Mouse (Mus musculus) urinary bladder, postnatal 25 days (tissue): ENCODE data around the gene Pde11a.

Experiments used
- DNase-seq: peaks from one replicate; pipeline ENCODE4 v3.0.0; 2022; ENCODE audit warnings: low spot score

Pde11a gene

DNA sequence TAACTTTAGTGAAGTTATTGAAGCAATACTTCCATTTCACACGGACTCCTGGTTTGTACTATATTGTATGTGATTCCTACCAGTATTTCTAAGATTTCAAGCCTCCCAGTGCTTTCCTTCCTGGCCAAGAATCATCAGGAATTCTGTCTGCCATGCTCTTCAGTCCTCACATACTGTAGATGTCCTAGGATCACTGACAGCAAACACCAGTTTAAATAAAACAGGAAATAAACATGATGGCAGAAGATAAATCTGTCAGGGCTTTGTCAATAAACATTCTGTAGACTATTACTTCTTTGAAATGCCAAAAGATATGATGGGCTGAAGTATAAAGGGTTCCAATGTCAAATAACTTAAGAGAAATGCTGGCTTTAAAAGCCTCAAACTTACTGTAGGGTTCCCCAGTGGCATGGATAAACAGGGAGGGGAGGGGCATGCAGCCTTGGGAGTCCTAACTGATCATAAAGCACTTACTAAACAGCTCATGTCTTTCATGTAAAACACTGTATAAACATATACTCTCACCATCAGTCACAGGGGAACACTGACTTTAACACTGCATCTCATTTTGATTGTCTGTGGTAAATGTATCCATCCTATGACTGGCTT, 285.6 kb downstream of the Pde11a start:
- DNase-seq: no peak

DNA sequence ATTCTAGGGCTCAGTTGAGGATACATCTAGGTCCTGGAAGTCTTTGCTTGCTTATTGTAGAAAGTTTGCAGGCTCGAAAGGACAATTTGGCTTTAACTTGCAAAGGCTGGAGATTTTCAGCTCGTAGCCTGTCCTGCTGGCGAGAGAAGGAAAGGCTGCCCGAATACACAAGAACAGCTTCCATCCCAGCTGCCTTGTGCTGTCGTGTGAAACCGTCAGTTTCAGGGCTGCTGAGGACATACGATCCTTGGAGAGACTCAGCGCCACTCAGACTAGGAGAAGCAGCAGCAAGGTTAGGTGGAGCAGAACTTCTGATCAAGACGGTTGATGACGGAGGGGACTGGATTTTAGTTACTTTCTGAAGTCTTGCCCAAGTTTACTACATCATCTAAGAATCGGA, 287.2 kb downstream of the Pde11a start:
- no peak for DNase-seq

DNA sequence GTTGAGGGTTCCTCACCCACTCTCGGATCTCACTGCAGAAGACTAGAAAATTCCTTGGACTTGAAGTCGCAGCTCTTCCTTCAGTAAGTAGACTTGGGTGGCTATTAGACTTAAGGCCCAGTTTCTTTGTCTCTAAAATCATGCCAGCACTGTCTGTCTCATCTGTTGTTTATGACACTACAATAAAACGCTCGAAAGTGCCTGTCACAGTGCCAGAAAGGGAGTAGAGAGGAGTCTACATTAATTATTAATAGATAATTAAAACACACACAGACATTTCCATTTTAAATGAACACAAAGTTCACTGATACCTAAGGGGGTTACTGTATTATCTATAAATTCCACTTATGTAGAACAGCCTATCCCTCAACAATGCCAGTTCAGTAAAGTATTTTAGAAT, 287.7 kb downstream of the Pde11a start:
- DNase-seq: no peak

DNA sequence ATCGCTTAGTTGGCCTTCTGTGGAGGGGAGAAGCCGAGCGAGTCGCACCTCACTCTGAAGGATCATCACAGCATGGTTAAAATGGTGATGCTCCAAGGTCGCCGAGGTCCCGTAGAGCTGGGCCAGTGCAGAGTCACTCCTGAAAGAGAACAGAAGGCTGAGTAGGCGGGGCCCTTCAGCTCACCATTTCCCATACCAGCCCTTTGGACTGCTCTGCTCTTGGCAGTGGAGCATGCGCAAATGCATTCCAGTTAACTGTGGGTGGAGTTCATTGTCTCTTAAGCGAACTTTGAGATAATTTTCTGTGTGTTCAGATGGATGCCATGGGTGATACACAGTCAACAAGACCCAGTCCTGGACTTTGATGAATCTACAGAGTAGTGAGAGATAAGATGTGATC, 288.5 kb downstream of the Pde11a start:
- no peak for DNase-seq

DNA sequence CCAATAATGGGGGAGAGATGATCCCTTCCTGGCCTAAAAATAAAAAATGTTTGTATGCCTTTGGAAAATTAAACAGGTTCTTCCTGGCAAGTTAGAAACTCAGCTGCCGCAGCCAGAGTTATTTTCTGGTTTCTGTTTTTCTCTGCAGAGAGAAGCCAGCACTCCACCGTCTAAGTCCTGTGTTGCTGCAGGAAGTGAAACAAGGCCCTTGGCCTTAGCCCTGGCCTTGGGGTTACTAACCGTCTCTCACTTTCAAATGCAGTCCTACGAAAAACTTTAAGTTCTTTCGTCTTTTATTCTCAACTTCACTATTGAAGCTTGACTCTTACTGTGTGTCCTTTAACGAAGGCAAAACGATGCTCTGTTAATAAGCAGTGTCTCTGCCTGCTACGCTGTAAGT, 289.0 kb downstream of the Pde11a start:
- no peak for DNase-seq

DNA sequence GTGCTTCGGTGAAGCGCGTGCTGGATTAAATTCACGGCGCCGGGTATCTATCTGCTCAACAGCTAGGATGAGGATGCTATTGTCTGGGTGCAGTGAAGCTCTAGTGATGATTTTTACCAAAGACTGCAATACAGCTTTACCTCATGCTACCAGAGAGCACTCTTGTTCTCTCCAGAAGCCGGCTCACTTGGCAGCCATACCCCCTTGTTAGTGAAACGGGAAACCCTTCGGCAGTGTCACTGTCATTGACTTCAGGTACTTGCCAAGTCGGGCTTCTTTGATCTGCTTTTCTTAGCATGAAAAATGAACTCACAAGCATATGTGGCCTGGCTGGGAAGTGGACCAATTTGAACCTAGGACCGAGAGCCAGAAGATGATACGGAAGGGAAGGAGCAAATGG, 290.8 kb downstream of the Pde11a start:
- no peak for DNase-seq

DNA sequence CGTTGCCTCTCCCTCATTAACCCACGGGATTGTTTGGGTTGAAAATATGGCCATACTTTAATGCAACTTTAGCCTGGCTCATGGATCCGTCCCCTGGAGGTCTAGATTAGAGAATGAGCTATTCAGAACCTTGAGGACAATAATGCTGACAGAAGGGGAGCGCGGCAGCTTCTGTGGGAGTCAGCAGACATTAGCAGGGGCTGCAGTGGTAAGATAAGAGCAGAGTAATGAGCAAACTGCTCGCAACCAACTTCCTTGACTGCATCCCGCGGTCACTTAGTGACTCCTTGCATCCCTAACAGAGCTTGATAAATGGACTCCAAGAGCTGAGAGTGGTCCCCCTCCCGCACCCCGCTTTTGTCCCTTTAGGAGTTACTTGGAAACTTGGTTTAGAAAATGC, 296.4 kb downstream of the Pde11a start:
- DNase-seq: no peak

DNA sequence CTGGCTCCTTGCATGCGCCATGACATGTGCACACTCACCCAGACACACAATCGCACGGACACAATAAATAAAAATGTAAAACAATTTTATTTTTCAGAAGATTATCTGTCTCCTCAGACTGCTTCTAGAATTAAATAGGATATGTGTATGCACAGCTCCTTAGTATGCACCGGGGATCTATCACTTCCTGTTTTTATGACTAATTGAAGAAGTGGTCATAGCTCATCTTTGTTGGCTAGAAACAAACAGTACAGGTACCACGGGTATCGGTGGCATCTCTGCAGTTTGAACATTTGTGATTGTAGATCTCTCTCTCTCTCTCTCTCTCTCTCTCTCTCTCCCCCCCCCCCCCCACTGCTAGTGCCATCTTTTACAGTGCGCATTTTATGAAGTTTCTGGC, 298.5 kb downstream of the Pde11a start:
- no peak for DNase-seq

DNA sequence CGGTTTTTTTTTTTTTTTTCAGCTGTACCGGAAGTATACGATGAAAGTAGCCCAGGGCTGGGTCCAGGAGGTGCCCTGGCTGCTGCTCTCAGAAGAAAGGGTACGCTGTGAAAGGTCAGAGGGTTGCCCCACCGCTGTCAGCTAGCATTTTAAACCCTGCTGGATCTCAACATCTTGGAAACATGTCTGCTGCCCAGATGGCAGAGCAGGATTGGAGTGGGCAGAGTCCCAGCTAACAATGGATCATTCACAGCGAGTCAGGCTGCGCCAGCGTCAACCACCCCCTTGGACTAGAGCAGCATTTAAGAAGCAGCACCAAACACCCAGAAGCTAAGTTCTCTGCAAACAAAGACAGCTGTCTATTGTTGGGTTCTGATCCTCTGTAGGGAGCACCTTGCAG, 308.5 kb downstream of the Pde11a start:
- DNase-seq: no peak

DNA sequence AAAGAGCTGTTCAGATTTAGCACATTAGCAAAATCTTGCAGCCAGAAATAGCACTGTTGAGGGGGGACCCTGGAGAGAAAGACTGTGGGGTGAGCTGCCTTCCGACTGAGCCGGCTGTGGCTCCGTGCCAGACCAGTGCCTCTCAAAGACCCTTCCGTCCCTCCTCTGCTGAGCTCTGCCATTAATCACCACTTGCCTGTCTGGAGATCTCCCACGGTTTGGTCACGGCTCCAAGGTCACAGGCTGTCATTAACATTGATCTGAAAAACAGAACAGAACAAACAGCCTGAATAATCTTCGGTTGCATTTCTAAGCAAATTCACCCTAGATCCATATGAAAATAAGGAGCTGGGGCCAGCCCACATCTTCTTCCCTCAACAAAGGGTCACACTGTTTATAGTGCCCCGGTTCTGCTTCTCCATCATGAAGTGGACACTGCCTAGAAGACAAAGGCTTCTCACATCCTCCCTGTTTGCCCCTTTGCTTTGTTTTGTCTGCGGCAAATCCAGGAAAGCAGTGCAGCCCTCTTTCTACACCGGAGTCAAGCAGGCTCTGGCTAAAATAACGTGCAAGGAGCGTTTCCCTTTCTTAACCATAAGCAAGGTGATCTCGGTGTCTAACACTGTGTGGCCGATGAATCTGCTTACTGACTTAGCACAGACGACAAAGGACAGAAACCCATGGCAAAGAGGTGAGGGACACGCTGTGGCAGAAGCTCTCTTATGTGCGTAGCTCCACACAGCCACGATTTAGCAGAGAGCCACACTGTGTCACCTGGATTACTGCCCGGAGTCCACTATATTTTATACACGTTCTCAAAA, 309.3 kb downstream of the Pde11a start:
- no peak for DNase-seq

DNA sequence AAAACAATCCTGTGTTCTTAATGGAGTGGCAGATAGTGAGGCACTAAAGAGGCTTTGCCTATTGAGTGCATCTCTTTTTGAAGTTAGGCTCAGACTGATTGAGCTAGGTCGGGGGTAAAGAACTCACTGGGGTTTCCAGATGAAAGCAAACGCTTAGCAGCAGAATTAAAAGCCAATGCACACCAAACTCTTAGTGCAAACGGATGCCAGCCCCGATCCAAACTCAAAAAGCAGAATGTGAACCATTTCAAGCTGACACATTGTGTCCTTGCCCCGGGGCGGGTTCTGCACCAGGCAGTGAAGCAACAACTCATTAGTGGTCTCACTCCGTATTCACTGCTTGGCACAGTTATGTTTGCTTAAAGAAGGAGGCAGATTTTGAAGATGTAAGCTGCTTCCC, 321.7 kb downstream of the Pde11a start:
- no peak for DNase-seq

DNA sequence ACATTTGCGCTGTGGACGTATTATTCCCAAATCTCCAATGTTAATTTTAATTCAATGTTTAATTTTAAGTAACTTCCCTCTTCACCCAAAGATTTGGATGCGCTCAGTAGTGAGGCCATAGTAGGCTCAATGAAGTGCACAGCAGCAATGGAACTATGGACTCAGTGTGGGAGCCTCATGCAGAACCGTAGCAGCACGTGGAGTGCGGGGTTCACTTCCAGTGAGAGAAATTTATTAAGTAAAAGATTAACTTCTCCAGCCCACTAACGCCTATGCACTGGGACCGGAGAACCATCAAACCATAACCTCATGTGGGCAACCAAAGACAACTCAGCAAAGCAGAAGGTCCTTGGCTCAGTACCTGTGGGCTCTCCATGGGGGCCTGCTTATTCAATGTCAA, 322.4 kb downstream of the Pde11a start:
- DNase-seq: no peak

DNA sequence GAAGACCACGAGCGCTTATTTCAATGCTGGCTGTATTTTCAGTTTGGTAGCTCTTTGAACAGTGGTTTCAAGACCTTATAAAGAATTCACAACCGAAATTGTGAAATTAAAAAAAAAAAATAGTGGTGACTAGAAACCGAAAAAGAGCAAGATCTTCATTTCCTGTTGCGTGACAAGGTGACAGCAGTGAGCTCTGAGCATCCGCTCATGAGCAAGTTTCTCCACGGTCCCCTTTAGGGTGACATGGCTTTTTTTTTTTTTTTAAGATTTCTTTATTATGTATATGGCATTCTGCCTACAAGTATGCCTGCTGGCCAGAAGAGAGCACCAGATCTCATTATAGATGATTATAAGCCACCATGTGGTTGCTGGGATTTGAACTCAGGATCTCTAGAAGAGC, 323.1 kb downstream of the Pde11a start:
- no peak for DNase-seq

DNA sequence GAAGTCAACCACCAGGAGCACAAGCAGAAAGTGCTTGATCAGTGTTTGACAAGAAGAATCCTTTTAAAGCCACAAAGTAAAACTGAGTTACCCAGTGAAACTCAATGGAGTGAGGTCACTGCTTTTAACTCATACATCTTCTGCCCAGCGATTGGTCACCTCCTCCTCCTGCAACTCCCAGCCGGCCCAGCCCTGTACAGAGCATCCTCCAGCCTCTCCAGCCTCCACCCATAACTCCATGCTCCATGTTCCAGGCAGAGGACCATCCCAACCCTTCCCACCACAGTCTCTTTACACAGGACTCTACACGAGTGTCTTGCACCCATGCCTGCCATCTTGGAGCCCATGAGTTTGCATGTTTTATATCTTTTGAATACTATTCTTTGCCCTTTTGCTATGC, 323.9 kb downstream of the Pde11a start:
- DNase-seq: no peak

DNA sequence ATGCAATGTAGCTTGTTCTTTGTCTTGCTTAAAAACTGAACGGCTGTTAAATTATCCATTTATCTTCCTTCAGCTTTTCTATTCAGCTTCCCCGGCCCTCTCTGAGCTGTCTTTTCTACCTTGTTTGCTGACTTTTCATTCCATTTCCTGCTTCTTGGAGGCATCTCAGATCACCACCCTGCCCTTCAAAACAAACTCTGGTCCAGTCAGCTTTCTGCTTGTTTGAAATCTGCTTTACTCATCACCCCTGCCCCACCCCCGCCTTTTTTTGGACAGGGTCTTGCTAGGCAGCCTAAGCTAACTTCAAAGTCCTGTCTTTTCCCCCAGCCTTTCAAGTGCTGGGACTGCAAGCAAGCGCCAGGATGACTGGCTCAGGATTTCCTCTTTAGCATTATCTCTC, 332.4 kb downstream of the Pde11a start:
- no peak for DNase-seq

DNA sequence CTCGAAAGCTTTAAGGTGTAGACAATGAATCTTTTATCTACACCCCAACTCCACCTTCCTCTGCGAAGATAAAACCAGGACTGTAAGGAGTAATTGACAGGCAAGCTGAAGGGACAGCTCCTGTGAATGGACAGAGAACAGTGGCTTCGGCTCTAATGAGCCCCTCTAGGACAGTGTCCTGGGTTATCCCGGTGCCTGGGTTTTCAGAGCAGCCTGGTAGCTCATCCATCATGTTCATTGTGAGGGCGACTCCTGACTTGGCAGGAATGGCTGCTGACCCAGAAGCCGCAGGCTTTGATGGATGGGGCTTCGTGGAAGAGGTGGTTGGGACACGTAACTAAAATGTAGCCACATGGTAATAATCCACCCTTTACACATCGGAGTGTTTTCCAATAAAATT, 335.7 kb downstream of the Pde11a start:
- no peak for DNase-seq

DNA sequence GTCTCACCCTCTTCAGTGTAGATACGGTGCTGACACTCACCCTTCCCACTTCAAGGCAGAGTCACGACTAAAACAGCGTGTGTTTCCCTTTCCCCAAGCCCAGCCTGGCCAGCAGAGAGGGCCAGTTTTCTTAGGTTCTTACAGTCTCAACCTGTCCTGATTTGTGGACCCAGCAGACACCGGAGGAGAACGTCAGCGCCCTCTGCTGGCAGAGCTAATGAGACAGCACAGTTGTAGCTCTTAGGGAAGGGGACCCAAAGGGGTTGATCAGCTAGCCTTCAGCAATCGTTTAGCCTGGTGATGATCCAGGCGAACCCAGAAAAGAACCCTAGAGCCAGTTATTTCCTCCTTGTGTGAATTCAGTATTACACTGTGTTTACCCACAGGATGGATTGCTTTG, 337.2 kb downstream of the Pde11a start:
- DNase-seq: peak; percentile 72

DNA sequence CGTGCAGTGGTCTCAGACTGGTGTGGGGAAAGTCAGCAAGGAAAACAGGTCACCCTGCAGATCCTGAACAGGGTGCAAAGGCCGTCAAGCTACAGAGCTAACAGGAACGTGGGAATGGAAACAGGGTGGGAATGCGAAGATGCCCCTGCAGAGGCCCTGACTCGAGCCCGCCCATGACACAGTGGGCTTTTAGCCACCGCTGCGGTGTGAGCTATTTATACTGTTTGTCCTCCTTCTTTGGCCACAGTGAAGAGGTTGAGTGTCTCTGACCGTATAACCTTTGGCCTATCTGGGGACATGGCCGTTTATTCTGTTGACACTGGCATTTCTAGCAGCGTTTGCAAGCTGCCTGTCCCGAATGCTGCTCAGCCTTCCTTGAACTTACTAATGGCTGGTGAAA, 338.9 kb downstream of the Pde11a start:
- no peak for DNase-seq

DNA sequence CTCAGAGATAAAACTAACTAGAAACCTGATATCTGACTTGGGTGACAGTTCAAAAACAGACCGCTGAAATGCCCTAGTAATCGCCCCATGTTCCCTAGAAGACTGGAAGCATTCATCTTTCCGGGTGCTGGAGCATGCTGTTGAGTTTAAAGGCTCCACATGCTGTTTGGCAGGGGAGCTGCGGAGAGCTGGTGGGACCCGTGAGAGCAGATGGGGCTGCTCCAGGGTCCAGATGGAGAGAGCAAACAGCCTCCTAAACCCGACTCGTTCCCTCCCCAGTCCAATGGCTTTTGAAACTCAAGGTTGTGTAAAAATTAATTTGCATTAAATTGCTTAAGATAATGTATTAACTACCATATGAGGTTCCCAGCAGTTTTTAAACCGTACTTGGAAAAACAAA, 339.9 kb downstream of the Pde11a start:
- no peak for DNase-seq

DNA sequence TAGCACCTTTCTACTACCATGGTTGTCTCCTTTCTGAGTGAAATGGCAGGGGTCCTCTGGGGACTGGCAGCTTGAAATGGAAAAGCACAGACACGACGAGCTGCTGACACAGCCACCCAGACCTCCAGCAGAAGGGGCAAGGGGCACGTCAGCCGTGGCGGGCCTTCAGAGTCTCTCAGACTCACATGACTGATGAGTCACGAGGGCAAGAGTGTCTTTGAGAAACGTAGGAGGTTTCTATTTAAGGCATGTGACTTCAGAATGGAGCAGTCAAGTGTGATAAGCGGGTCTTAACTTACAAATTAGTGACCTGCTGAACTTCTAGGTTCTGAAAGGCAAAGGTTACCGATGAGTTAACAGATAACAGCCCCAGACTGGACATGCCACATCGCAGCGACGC, 340.8 kb downstream of the Pde11a start:
- DNase-seq: no peak

DNA sequence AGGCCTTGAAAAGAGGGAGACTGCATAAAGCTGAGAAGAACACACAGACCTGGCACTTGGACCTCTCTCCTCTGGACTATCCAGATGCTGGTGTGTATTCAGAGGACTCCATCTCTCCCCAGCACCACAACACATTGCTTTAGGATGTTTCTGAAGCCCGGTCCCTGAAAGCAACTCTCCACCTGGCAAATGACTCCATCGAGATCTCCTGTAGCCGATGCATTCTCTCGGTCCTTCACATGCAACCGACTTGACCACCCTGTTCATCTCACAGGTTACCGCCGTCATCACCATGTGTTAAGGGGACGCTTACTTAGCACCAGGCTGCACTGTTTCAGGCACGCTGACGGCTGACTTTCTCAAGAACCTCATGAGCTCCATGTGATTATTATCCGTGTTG, 343.7 kb downstream of the Pde11a start:
- DNase-seq: no peak

DNA sequence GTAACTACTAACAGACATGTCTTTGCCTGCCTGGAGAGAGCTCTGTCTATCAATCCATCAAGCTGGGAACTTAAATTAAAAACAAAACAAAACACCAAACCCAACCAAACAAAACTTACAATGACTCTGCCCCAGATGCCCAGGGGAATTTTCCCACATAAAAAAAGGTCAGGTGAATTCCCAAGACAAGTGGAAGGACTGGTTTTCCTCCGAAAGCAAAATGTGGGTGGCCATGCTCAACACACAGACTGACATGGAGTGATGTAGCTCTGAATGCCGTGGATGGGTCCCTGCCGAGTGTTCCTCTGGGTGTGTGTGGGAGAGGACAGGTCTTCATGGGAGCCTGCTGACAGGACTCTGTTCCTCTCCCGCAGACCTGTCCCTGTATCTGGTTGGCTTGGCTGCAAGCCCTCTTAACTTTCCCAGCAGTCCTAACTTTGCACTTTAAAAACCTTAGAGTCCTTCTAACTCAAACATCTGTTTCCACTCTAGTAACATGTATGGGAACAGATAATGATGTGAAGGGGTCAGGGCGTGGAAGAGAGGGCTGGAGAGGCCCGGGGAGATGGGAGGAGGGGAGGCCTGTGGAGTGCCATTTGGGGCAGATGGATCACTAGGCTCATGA, 346.9 kb downstream of the Pde11a start:
- DNase-seq: no peak

DNA sequence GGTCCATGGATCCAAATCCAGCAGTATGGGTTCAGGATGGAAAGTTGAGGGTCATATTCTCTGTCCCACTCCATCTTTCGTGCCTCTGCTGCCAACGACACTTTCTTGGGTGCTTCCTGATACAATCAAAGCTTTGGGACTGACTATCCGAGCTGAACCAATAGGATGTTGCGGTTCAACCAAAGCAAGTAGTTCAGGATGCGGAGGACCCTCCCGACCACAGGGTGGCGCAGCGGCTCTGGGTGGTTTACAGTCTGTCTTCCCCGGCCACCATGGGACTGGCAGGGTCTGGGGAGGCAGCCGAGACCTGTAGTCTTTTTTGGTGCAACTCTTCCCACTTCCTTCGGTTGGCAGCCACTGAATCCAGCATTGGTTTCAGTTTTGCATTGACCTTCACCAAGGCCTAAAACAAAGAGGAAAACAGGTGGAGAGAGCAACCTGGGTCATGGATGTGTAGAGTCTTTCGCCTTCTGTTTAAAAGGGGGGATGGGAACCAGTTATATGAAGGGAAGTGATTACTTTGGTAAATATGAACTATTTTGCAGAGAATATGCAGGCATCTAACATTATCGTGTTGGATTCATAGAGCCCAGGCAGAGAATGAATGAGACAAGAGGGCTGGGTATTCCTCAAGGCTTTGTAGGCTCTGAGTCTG, 347.6 kb downstream of the Pde11a start:
- peak; percentile 21 for DNase-seq
